Mouse (Mus musculus): Measurements from ENCODE around the gene Mras.

Mras gene

GRCm38 (mm10) chr9:99437031-99437764 lies at the start of gene Mras:
Gene Mras, minus strand, starts transcription at chr9:99437381.
- DNase-seq (ENCODE audit: low spot score) = no peak

DNA sequence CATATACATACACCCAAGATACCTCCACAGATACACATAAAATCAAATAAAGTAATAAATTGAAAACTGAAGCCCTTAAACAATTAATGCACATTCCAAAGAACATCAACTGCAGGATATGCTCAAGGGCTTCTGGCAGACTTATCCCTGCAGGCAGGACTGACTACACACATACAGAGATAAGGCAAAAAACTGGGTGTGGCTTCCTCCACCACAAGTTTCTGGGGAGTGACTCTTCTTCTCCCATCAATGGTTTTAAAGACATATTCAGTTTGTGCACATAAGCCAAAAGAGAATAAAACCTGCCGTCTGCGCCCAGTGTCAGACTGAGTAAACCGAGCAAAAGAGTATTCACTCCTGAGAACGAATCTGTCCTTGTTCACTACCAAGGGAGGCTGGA lies 48.0 kb upstream of the Mras start:
- no peak for DNase-seq (ENCODE audit: low spot score)

- no peak for DNase-seq (ENCODE audit: low spot score)
Measured at GRCm38 (mm10) chr9:99484632-99485031, 47.5 kb upstream of the Mras start.

DNA sequence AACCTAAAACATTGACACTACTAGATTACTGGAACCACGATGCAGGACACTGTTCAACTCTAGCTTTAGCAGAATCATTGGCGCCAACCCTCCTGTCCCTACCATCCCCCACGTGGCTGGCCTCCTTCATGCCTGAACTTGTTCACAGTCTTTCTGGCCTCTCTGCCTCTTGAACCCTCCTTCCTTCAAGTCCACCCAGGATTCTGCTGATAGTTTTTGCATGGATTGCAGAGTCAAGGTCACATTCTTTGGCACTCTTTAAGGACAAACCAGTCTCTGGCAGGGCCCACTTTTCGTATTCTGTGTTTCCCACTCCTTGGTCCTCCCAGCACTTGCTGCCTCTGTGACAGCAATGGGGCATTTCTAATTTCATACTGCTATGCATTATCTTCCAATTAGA lies 46.0 kb upstream of the Mras start:
- no peak for DNase-seq (ENCODE audit: low spot score)

DNA sequence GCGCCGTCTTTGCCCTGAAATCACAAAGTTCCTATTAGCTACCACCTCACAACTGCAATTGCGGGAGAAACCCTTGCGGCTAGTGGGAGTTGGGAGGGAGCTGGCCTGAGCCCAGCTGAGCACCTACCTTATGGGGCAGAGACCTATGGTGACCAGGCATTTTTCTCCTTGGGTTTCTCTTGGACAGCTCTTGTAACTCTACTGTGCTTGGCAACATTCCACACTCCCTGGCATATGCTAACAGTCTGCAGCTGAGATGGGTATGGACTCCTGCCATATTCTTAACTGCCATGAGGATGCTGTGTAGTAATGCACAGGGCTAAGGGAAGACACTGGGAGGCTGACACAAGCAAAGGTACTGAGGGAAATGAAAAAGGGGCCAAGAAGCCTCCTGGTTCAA lies 43.6 kb upstream of the Mras start:
- DNase-seq (ENCODE audit: low spot score) = no peak

GRCm38 (mm10) chr9:99479181-99479711 lies 42.1 kb upstream of the Mras start:
- DNase-seq (ENCODE audit: low spot score) = peak; percentile 24

DNA sequence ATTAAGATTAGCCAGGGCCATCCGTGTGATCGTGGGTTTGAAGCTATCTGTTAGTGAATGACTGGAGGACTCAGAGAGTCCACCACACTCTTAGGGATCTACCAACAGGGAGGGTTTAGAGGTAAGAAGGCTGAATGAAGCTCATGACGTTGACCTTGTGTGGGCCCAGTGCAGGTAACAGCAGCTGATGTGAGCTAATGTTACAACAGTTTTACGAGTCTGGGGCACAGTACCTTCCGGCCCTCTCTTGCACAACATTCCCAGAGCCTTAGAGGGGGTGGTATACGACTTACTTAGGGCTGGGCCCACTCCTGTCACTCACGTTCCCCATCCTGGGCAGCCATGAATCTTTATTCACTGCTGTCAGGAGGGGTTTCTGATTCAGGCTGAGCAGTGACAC lies 34.2 kb upstream of the Mras start:
- no peak for DNase-seq (ENCODE audit: low spot score)

GRCm38 (mm10) chr9:99470347-99471092 lies 33.3 kb upstream of the Mras start:
- no peak for DNase-seq (ENCODE audit: low spot score)

- DNase-seq (ENCODE audit: low spot score) = no peak
Measured at GRCm38 (mm10) chr9:99469681-99470273, 32.6 kb upstream of the Mras start.

DNA sequence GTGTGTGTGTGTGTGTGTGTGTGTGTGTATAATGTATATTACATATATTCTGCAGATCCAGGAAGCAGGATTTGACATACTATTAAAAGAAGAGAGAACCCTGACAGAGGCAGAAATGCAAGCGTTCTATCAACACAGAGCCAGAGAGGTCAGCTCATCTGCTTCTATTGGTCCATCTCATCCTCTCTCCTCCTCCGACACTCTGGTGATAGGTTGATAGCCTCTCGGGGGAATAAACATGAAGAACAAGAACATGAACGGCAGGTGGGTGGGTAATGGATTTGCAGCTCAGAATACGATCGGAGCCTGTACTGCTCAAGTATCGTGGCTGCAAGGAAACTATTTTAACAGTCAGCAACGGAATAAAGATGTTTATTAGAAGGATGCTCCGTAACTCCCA lies 31.4 kb upstream of the Mras start:
- DNase-seq (ENCODE audit: low spot score) = no peak

- no peak for DNase-seq (ENCODE audit: low spot score)
Measured at GRCm38 (mm10) chr9:99464876-99465275, 27.7 kb upstream of the Mras start.

GRCm38 (mm10) chr9:99459730-99460129 lies 22.5 kb upstream of the Mras start:
- DNase-seq (ENCODE audit: low spot score) = no peak

DNA sequence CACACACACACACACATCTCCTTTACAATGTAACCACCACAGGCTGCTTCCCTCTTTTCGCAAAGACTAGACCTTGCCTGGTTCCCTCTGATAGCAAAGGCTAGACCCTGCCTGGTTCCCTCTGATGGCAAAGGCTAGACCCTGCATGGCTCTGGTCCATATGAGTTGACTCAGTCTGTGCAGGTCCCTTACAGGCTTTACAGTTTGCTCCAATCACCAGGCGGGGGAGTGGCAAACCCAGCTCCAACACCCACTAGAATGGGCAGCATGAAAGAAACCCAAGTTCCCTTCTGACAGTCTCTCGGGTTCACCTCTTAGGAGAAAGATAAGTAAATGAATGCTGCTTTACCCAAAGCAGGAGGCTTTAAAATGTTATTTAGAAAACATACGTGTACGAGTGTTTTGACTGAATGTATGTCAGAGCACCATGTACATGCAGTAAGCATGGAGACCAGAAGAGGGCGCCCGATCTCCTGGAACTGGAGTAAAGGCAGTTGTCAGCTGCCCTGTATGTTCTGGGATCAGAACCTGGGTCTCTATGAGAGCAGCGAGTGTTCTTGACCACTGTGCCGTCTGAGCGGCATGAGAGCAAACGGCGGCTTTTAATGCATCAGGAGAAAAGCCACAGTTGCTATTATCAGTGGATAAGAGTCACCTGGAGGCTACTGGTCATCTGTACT lies 21.5 kb upstream of the Mras start:
- DNase-seq (ENCODE audit: low spot score) = peak; percentile 28

GRCm38 (mm10) chr9:99454211-99454610 lies 17.0 kb upstream of the Mras start:
- no peak for DNase-seq (ENCODE audit: low spot score)

DNA sequence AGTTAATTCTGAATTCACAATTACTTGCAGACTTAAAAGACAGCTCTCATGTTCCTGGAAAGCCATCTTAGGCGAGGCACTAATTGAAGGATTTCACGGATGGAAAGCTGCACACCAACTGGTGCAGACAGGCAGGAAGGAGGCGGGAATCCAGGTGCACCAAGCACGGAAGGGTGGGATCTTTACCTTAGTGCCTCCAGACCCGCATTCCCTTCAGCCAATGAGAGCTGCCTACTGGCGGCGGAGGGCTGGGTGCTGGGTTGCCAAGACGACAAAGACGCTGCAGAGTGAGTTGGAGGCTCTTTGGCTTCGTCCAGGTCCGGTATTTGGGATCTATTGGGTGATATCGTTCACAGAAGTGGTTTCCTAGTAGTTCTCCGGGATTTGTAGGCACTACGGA lies 14.0 kb upstream of the Mras start, which contains the start of gene Nme9:
TSS of gene Nme9 (plus strand) at position 315 of the 400 bp plus-strand sequence.
- no peak for DNase-seq (ENCODE audit: low spot score)

GRCm38 (mm10) chr9:99449886-99450647 lies 12.9 kb upstream of the Mras start:
- DNase-seq (ENCODE audit: low spot score) = no peak

- no peak for DNase-seq (ENCODE audit: low spot score)
Measured at GRCm38 (mm10) chr9:99447323-99447722, 10.1 kb upstream of the Mras start.

DNA sequence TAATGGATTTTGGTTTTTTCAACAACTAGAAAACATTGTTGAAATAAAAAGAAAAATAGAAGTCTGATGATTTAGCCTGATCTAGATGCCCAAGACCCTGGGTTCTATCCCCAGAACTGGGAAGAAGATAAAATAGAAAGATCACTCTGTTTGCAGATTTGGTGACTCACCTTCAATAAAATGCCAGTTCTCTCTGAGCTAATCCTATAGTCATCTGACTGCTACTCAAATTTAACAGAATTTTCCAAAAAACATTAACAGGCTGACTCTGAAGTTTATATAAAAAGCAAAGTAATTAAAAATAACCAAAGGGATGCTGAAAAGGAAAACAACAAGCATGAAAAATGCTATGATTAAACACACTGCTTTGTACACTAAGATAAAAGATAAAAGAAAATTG lies 9.1 kb upstream of the Mras start:
- no peak for DNase-seq (ENCODE audit: low spot score)

- no peak for DNase-seq (ENCODE audit: low spot score)
Measured at GRCm38 (mm10) chr9:99444590-99445178, 7.5 kb upstream of the Mras start.

DNA sequence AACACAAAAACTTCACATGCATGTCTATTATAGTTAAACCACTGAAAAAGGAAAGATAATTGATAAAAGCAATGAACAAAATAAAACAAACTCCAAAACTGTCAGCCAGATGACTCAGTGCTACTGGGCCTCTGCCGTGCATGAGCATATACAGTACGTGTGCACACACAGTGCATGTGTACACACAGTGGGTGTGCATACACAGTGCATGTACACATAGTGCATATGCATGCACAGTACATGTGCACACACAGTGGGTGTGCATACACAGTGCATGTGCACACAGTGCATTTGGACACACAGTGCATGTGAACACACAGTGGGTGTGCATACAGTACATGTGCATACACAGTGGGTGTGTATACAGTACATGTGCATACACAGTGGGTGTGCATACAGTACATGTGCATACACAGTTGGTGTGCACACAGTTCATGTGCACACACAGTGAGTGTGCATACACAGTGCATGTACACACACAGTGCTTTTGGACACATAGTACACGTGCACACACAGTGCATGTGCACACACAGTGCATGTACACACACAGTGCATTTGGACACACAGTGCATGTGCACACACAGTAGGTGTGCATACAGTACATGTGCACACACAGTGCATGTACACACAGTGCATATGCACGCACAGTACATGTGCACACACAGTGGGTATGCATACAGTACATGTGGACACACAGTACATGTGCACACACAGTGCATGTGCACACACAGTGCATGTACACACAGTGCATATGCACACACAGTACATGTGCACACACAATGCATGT lies 4.7 kb upstream of the Mras start:
- DNase-seq (ENCODE audit: low spot score) = no peak
